Mouse (Mus musculus): ENCODE measurements around the gene Carmil3.

The Carmil3 gene

DNA sequence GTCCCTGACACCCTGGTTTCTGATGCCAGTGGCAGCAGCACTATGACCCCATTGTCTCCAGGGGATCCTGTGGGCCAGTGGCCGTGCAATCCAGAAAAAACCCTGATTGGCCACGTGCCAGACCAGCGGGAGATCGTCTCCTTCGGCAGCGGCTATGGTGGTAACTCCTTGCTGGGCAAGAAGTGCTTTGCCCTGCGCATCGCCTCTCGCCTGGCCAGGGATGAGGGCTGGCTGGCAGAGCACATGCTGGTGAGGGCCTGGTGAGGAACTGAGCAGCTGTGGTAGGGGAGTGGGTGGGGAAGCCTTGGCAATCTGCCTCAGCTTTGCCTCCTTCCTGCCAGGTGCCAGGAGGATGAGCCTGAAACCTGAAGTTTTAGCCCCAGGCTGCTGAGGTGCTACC is 53.9 kb downstream of the Carmil3 start:
- DNase-seq = no peak

DNA sequence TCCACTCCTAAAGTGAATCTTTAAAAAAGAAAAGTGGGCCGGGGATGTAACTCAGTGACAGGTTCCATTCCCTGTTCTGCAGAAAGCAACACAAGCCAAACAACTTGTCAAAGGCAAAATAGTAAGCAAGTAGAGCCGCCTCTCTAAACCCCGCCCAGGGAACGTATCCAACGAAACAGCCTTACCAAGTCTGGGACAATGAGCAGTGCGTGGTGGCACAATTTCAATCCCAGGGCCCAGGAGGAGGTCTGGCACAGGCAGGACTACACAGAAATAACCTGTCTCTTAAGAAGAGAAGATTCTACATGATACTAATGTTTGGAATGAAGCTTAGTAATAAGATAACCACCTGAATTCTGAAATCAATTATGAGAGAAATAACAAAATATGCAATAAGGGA is 59.7 kb downstream of the Carmil3 start:
- no peak for DNase-seq

DNA sequence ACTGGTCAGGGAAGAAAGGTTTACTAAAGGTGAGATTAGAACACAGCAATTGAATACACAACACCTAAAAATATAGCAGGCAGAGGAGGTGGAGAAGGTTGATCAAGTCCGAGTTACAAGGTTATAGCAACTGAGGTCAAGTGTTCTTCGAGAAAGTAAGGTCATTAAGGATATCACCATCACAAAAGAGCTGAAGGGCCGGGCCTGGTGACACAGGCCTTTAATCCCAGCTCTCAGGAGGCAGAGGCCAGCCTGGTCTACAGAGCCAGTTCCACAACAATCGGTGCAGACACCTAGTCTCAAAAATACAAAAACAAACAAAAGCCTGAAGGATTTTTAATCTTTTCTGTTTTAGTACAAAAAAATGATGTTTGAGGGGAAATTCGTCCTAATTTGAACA is 60.9 kb downstream of the Carmil3 start:
- no peak for DNase-seq

DNA sequence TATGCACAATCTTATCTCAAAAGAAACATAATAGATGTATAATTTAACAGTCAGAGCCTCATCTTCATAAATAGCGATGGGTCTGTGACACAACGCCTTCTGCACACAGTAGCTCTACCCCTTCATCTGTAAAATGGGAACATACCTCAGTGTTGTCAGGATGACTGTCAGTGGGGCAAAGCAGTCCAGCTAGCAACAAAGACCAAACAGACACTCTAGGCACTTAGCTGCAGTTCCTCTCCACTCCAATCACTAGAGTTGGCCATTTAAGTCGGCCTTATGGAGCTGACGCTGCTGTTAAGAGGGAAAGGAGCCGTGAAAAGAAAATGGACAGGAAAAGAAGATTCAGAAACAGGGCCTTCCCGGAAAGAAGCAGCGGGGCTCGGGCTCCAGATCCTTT is 61.3 kb downstream of the Carmil3 start:
- DNase-seq = no peak

DNA sequence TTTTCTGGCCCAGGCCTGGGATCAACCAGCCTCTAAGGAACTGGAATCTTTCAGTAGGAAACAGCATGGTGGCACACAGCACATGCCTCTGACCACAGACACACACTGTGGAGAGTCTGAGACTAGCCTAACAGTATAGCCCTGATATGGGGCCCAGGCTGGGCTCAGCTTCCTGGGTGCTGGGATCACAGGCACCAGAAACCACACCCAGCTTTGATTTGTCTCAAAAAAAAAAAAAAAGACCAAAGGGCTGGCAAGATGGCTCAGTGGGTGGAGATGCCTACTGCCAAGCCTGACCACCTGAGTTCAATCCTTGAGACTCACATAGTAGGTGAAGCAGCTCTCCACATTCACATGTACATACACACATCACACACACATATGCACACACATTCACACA is 64.2 kb downstream of the Carmil3 start:
- no peak for DNase-seq

DNA sequence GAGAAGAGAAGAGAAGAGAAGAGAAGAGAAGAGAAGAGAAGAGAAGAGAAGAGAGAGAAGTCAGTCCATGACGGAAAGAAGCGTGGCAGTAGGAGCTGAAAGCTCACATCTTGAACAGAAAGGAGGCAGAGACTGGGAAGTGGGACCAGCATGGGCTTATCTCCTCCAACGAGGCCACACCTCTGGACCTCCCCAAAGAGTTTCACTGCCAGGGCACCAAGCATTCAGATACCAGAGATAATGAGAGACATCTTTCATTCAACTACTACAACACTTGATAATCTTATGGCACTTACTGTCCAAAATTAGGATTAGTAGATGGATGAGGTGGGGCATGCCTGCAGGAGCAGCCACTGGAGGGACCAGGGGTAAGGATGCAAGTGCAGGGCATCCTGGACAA is 65.3 kb downstream of the Carmil3 start:
- DNase-seq = no peak

DNA sequence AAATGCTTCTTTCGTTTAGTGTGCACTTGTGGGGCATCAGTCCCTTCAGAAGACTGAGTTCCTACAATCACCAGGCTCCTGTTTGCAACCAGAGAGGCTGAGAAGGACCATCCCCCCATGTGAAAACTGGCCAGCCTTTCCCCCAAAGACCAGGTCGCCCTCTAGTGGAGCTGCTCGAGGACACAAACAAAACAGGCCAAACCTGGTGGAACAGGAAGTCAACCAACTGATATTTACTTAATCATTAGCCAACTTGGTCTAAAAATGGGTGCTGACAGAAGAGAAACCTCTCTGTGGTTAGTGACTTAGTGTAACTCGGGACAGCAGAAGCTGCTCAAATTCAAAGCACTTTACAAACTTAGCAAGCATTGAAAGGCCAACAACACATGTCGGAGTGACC is 66.6 kb downstream of the Carmil3 start:
- DNase-seq = peak; percentile 65

DNA sequence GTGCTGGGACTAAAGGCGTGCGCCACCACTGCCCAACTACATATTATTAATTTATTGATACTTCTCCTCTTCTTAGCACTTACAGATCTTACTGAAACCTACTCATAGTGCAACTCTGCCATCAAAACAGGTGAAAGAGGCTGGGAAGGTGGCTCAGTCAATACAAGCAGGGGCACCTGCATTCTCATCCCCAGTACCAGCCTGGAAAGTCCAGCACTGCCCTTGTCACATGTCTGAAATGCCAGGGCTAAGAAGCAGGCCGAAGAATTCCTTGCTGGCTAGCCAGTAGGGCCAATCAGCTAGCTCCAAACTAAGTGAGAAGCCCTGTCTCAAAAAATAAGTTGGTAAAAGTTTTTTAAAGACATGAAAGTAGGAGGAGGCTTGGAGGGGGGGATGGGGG is 67.1 kb downstream of the Carmil3 start:
- DNase-seq = no peak
